Mouse (Mus musculus) lung, embryonic 15.5 days (tissue): Measurements from ENCODE around the gene Brd4. TPM values are rescaled to one million over a fixed set of nuclear protein-coding genes. Genes with fewer than 3 reads are reported as not detected.
"Not testable (repeated sequence)": the region's sequence is repeated elsewhere in the genome, so short reads cannot be mapped to it uniquely, and the experiment has no call there.

Experiments
- ATAC-seq: fragments of 200-750 bp; cut with Nextera tagmentation; 2 replicates; pipeline ENCODE4 v1.8.0; 2017; ENCODE audit warnings: moderate number of reproducible peaks, borderline replicate concordance; ENCODE audit not compliant: low FRiP score, low TSS enrichment; ENCODE audit errors: extremely low read depth
- H3K27ac ChIP-seq: fragments of 300-500 bp; sonication (generic); 2 replicates; pipeline ENCODE4 v1.5.1; 2015; ENCODE audit warnings: moderate library complexity, mild to moderate bottlenecking, inconsistent platforms
- H3K27me3 ChIP-seq: fragments of 300-500 bp; sonication (generic); 2 replicates; pipeline ENCODE4 v1.6.1; 2015; ENCODE audit warnings: inconsistent platforms
- H3K36me3 ChIP-seq: fragments of 300-500 bp; sonication (generic); 2 replicates; pipeline ENCODE4 v1.6.1; 2015; ENCODE audit warnings: inconsistent platforms
- H3K4me1 ChIP-seq: fragments of 300-500 bp; sonication (generic); 2 replicates; pipeline ENCODE4 v1.6.1; 2015; ENCODE audit warnings: inconsistent platforms
- H3K4me2 ChIP-seq: fragments of 300-500 bp; sonication (generic); 2 replicates; pipeline ENCODE4 v1.6.1; 2015; ENCODE audit warnings: inconsistent platforms, mild to moderate bottlenecking, moderate library complexity
- H3K4me3 ChIP-seq: fragments of 300-500 bp; sonication (generic); 2 replicates; pipeline ENCODE4 v1.5.1; 2015; ENCODE audit warnings: mild to moderate bottlenecking, inconsistent platforms
- H3K9ac ChIP-seq: fragments of 300-500 bp; sonication (generic); 2 replicates; pipeline ENCODE4 v1.6.1; 2015; ENCODE audit warnings: inconsistent platforms
- H3K9me3 ChIP-seq: fragments of 300-500 bp; sonication (generic); 2 replicates; pipeline ENCODE4 v1.6.1; 2016; ENCODE audit warnings: inconsistent platforms
- WGBS: fragments of 180-500 bp; shearing (Covaris S2); methylation state at CpG from one replicate; pipeline ENCODE4 v1.1.7; 2015; 5-methylcytosine and 5-hydroxymethylcytosine counted together
- polyA plus RNA-seq: library from polyadenylated mRNA; unstranded; fragments of >200 nt; fragmentation: Nextera tagmentation; extraction: Ambion mirVana; gene quantifications from 2 replicates; pipeline ENCODE4 v1.2.1, GENCODE M21; 2015

The Brd4 gene
- polyA plus RNA-seq, 1 experiment from 2014 or later = 80.0 TPM

DNA sequence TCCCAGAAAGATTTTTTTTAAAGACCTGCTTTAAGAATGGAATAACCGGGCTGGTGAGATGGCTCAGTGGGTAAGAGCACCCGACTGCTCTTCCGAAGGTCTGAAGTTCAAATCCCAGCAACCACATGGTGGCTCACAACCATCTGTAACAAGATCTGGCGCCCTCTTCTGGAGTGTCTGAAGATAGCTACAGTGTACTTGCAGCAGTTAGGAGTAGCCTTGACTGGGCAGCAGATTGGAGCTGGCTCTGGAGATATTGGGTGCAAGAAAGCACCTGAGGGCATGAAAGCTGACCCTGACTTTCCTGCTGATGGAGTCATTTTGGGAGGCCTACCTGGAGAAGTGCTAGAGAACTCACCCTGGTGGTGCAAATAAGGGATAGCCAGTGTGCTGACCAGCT is 68.9 kb downstream of the Brd4 start:
- H3K27me3 ChIP-seq, ATAC-seq, H3K4me2 ChIP-seq, H3K9ac ChIP-seq, H3K4me1 ChIP-seq, H3K4me3 ChIP-seq, H3K27ac ChIP-seq, H3K9me3 ChIP-seq: not testable (repeated sequence)
- 68% methylated on average over 4 of the region's 4 CpGs for WGBS
- H3K36me3 ChIP-seq = peaks cover 87% of the 10 kb centered on the region

DNA sequence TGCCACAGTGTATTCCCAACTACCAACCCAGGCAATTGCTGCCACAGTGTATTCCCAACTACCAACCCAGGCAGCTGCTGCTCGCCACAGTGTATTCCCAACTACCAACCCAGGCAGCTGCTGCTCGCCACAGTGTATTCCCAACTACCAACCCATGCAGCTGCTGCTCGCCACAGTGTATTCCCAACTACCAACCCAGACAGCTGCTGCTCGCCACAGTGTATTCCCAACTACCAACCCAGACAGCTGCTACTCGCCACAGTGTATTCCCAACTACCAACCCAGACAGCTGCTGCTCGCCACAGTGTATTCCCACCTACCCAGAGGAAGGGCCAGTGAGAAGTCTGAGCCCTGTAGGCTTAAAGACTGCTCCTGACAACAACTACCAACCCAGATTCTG is 73.0 kb downstream of the Brd4 start:
- not testable (repeated sequence) for H3K4me2 ChIP-seq, H3K4me3 ChIP-seq, H3K9ac ChIP-seq, H3K27ac ChIP-seq, H3K27me3 ChIP-seq, ATAC-seq, H3K9me3 ChIP-seq
- peaks cover 17% of the 10 kb centered on the region; the same call in 1 of the 2 replicates for H3K4me1 ChIP-seq
- peaks cover 94% of the 10 kb centered on the region for H3K36me3 ChIP-seq
- 89% methylated on average over 6 of the region's 6 CpGs for WGBS

DNA sequence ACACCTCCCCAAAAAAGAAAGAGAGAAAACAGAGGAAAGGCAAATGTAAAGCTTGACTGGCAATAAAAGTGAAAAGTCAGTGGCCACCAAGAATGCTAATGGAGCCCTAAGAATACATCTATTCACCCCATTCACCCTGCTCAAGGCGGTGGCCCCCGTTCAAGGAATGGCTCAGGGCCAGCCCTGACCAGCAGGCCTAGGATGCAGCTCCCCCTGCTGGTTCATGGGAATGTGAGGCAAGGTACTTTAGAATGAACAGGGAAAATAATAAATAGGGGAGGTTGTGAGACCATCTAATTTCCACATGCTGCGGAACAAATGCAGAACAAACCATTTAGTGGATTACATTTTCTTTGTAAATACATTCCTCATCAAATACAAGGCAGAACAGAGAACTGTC is 74.8 kb downstream of the Brd4 start:
- Histone ChIP-seq H3K4me1 (peaks cover 17% of the 10 kb centered on the region; the same call in 1 of the 2 replicates), H3K4me3 (no peak overlapping the region), H3K9me3 (no peaks in the 10 kb centered on the region), H3K9ac (no peak overlapping the region), H3K27me3 (no peaks in the 10 kb centered on the region), H3K27ac (peak overlapping the region; percentile 71), H3K36me3 (peaks cover 96% of the 10 kb centered on the region), H3K4me2 (no peak overlapping the region)
- 37% methylated on average over 3 of the region's 3 CpGs for WGBS
- 0 out of 2 replicates have a peak, but pooled peaks have one; percentile 50 for ATAC-seq

DNA sequence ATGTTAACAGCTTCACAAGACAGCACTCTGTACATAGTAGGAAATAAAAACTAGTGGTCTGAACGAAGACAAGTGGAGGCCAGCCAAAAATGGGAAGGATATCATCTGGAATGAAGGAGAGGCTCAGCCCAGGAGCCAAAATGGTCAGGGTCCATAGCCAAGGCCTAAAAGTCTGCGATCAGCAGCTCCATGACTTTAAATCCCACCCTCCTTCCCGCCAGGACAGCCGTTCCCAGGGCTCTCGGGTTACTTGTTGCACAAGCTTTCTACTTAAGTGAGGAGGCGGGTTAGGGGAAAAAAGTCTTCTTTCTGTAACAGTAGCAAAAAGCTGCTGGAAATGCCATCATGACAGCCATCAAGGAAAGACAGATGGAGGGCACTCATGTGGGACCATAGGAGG is 75.4 kb downstream of the Brd4 start:
- H3K36me3 ChIP-seq = peaks cover 96% of the 10 kb centered on the region
- ATAC-seq = 0 out of 2 replicates have a peak, but pooled peaks have one; percentile 24
- H3K4me2 ChIP-seq = no peak overlapping the region

DNA sequence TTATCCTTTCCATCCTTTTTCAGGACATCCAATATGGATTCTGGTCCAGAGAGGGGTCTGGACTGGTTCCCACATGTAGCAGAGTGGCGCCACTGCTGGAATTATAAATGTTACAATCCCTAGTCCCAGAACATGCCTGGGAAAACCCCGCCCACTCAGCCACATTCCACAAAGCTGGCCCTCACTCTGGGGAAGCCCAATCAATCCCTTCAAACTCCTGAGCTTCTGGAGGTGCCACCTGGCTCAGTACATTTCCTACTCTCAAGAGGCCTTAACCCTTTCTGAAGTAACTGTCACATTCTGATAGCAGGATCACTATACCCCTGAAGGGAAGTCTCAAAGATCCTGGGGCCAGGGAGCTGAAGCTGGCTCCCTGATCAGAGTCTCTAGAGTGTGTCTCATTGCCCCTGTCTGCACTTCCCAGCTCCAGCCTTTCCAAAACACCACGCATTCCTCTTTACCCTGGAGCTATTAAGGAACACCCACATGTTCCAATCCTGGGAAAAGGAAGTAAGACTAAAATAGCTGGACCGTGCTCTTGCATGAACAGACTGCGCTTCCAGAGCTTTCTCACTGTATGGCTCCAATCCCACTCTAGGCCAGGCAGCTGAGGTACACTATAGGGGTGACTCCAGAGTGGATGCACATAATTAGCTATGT is 76.8 kb downstream of the Brd4 start:
- H3K9ac ChIP-seq = no peak overlapping the region
- H3K4me1 ChIP-seq = peaks cover 17% of the 10 kb centered on the region; the same call in 1 of the 2 replicates
- peaks cover 95% of the 10 kb centered on the region for H3K36me3 ChIP-seq
- 0 out of 2 replicates have a peak, but pooled peaks have one; percentile 37 for ATAC-seq
- no peak overlapping the region for H3K4me3 ChIP-seq
- WGBS = 58% methylated on average over 5 of the region's 5 CpGs
- H3K27ac ChIP-seq = peak overlapping the region; percentile 71
- no peaks in the 10 kb centered on the region for H3K27me3 ChIP-seq
- no peaks in the 10 kb centered on the region for H3K9me3 ChIP-seq
- H3K4me2 ChIP-seq = no peak overlapping the region

More for the DNA sequence above, 75.4 kb downstream of the Brd4 start:
- Histone ChIP-seq H3K9me3 (no peaks in the 10 kb centered on the region), H3K4me3 (no peak overlapping the region), H3K4me1 (peaks cover 17% of the 10 kb centered on the region; the same call in 1 of the 2 replicates), H3K9ac (no peak overlapping the region), H3K27me3 (no peaks in the 10 kb centered on the region), H3K27ac (peak overlapping the region; percentile 71)
- 39% methylated on average over 6 of the region's 6 CpGs for WGBS

DNA sequence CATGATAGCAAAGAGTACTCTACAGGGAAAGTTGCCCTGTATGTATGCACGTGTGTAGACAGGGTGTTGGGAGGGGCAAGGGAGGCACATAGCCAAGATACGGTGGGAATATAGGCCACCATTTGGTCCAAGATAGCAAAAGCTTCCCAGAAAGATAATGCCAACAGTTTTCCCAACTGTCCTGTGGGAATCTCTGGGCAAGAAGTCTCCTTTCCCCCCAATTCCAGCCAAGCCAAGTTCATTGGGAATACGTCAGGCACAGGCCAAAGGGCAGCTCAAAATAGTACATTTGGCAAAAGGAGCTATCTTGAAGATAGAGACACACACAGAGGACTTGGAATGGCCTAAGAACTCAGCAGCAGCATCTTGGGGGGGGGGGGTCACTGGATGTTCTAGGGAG is 79.2 kb downstream of the Brd4 start:
- Histone ChIP-seq H3K27me3 (no peaks in the 10 kb centered on the region), H3K27ac (no peak overlapping the region), H3K9me3 (no peaks in the 10 kb centered on the region), H3K4me1 (peaks cover 17% of the 10 kb centered on the region; the same call in 1 of the 2 replicates), H3K9ac (no peak overlapping the region), H3K4me3 (no peak overlapping the region), H3K4me2 (no peak overlapping the region), H3K36me3 (peaks cover 94% of the 10 kb centered on the region)
- ATAC-seq = no peak
- WGBS = 75% methylated on average over 3 of the region's 3 CpGs

DNA sequence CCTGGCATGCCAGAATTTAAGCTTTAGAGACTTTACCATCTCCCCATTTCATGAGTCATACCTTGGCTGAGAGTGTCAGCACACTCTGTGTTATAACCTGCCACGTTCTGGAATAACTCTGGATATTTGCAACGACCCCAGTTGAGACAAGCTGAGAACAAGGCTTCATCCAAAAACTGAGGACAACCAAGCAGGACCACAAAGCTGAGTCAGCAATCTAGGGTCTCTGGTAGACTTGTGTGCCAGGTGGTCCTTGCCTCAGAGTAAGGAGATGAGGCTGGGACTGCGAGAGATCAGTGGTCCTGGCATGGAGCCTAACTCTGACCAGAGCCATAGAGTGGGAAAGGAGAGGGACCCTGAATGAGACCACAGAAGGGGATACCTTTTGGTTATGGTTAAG is 81.5 kb downstream of the Brd4 start:
- Histone ChIP-seq H3K4me1 (0 out of 2 replicates have a peak, but pooled peaks cover 1% of the 10 kb centered on the region), H3K36me3 (peaks cover 94% of the 10 kb centered on the region), H3K4me3 (no peak overlapping the region), H3K9ac (no peak overlapping the region), H3K27ac (no peak overlapping the region), H3K4me2 (no peak overlapping the region), H3K27me3 (no peaks in the 10 kb centered on the region), H3K9me3 (no peaks in the 10 kb centered on the region)
- 84% methylated on average over 3 of the region's 3 CpGs for WGBS
- ATAC-seq = no peak

DNA sequence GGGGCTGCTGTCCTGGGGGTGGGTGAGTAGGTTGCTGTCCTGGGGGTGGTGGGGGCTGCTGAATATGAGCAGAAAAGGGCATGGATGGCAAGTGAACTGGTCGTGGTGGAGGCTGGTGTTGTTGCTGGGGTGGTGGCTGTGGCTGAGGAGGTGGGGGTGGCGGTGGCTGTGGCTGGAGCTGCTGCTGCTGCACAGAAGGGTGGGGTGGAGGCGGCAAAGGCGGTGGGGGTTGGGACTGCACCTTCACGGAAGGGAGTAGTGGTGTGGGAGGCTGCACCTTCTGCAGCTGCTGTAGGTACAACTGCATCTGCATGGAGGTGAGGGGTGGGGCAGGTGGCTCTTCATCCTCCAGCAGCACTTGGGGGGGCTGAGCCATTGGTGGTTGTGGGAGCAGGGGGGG is 83.4 kb downstream of the Brd4 start:
- Histone ChIP-seq H3K9me3 (no peaks in the 10 kb centered on the region), H3K27me3 (no peaks in the 10 kb centered on the region), H3K4me1 (no peaks in the 10 kb centered on the region), H3K36me3 (peaks cover 95% of the 10 kb centered on the region), H3K4me3 (no peak overlapping the region), H3K27ac (no peak overlapping the region), H3K4me2 (no peak overlapping the region), H3K9ac (no peak overlapping the region)
- WGBS = 72% methylated on average over 5 of the region's 5 CpGs
- no peak for ATAC-seq

DNA sequence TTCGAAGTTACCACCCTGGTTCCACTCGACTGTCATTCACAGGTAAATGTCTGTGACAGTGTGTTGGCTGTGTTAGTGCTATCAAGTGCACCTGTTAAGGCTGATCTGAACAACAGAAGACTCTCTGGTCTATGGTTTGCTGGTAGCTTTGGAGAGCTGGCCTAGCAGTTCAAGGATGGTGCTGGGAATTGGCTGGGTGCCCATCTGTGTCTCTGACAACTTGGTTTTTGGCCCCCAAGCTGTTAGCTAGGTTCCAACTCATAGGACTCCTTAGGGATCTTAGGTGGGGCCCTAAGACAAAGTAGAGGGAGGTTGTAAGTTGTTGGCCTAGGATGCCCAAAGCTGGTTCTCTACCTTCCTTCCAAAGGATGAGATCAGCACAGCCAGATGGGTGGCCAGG is 84.7 kb downstream of the Brd4 start:
- no peaks in the 10 kb centered on the region for H3K4me1 ChIP-seq
- no peak overlapping the region for H3K4me3 ChIP-seq
- no peak overlapping the region for H3K9ac ChIP-seq
- no peak overlapping the region for H3K27ac ChIP-seq
- no peaks in the 10 kb centered on the region for H3K27me3 ChIP-seq
- no peak for ATAC-seq
- no peak overlapping the region for H3K4me2 ChIP-seq
- WGBS = 90% methylated on average over 2 of the region's 2 CpGs
- H3K36me3 ChIP-seq = peaks cover 94% of the 10 kb centered on the region
- no peaks in the 10 kb centered on the region for H3K9me3 ChIP-seq

DNA sequence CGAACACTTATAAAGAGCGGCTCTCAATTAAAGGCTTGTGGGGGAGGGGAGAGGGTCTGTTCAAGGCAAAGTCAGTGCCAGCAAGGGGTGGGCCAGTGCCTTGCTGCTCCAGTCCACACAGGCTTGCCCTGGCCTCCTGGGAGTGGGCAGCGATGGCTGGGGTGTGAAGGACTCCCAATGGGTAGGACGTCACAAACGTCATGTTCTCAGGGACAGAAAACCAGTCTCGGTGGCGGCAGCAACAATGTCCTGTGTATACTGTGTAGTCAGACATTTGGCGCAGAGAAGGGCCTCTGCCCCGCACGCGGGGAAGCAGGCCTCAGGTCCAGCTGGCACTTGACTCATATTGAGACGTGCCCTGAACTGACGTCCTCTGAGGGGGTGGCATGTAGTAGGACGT is 87.4 kb downstream of the Brd4 start:
- no peak overlapping the region for H3K4me3 ChIP-seq
- H3K9me3 ChIP-seq = no peaks in the 10 kb centered on the region
- ATAC-seq = peak; percentile 27; the same call in 1 of the 2 replicates
- peaks cover 69% of the 10 kb centered on the region for H3K36me3 ChIP-seq
- H3K4me2 ChIP-seq = no peak overlapping the region
- no peak overlapping the region for H3K27ac ChIP-seq
- no peak overlapping the region for H3K9ac ChIP-seq
- H3K4me1 ChIP-seq = no peaks in the 10 kb centered on the region
- no peaks in the 10 kb centered on the region for H3K27me3 ChIP-seq
- WGBS = 83% methylated on average over 14 of the region's 14 CpGs

DNA sequence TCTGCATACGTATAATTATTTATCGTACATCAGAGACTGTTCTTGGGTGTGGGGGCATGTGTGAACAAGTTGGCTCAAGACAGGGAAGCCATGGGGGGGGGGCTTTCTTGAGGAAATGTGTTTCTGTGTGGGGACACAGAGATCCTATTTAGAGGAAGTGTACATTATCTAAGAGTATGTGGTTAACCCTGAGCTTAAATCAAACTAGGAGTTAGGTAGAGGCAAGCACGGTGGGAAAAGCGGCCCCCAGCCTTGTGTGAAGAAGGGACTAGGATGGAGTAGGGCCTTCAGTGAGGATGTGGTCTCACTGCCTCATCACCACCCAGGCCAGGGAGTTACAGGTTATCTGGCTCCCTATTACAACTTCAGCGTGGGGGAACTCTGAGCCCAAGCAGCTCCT is 88.8 kb downstream of the Brd4 start:
- no peak; the same call in 1 of the 2 replicates for ATAC-seq
- peaks cover 56% of the 10 kb centered on the region for H3K36me3 ChIP-seq
- WGBS = 82% methylated on average over 5 of the region's 5 CpGs

DNA sequence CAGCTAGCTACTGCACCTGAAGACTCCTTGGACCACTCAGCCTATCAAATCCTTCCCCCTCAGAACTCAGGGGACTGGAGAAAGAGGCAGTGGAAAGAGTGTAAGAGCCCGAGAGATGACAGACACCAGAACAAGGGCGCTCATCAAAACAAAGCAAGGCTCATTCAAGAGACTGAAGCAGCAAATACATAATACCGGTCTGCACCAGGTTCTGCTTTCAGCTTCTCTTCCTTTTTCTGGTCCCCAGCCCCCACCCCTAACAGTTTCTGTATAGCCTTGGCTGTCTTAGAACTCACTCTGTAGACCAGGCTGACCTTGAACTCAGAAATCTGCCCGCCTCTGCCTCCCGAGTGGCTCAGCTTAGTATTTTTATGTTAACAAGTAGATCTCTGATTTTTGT is 91.5 kb downstream of the Brd4 start:
- Histone ChIP-seq H3K27me3 (peaks cover 15% of the 10 kb centered on the region), H3K27ac (no peak overlapping the region), H3K4me2 (no peak overlapping the region), H3K4me3 (no peak overlapping the region), H3K9ac (no peak overlapping the region), H3K4me1 (peaks cover 20% of the 10 kb centered on the region), H3K36me3 (peaks cover 29% of the 10 kb centered on the region), H3K9me3 (no peaks in the 10 kb centered on the region)
- 72% methylated on average over 5 of the region's 5 CpGs for whole genome bisulfite sequencing
- no peak for ATAC-seq

More for the DNA sequence above, 88.8 kb downstream of the Brd4 start:
- no peaks in the 10 kb centered on the region for H3K4me1 ChIP-seq
- no peak overlapping the region for H3K4me2 ChIP-seq
- no peak overlapping the region for H3K27ac ChIP-seq
- H3K4me3 ChIP-seq = no peak overlapping the region
- no peaks in the 10 kb centered on the region for H3K27me3 ChIP-seq
- H3K9me3 ChIP-seq = no peaks in the 10 kb centered on the region
- no peak overlapping the region for H3K9ac ChIP-seq
